Mouse (Mus musculus) hindbrain, embryonic 16.5 days (tissue): ENCODE data around the gene Acsm5. TPM values are rescaled to one million over a fixed set of nuclear protein-coding genes. Genes with fewer than 3 reads are reported as not detected.
"Not testable (repeated sequence)": the region's sequence is repeated elsewhere in the genome, so short reads cannot be mapped to it uniquely, and the experiment has no call there.

Experiments
- ATAC-seq: fragments of 200-750 bp; cut with Nextera tagmentation; 2 replicates; pipeline ENCODE4 v1.8.0; 2017; ENCODE audit warnings: moderate TSS enrichment, moderate library complexity
- H3K27ac ChIP-seq: fragments of 300-500 bp; sonication (generic); 2 replicates; pipeline ENCODE4 v1.5.1; 2014; ENCODE audit warnings: low read depth, mild to moderate bottlenecking, control low read depth, low read length, moderate library complexity
- H3K27me3 ChIP-seq: fragments of 300-500 bp; sonication (generic); replicated peaks from 2 replicates; pipeline ENCODE4 v1.6.1; 2014; ENCODE audit warnings: low read length; ENCODE audit not compliant: control insufficient read depth, insufficient read depth
- H3K36me3 ChIP-seq: fragments of 300-500 bp; sonication (generic); 2 replicates; pipeline ENCODE4 v1.6.1; 2014; ENCODE audit warnings: mild to moderate bottlenecking, low read length, moderate library complexity, mixed read lengths; ENCODE audit not compliant: control insufficient read depth, insufficient read depth
- H3K4me1 ChIP-seq: fragments of 300-500 bp; sonication (generic); 2 replicates; pipeline ENCODE4 v1.6.1; 2014; ENCODE audit warnings: low read depth, low read length; ENCODE audit not compliant: control insufficient read depth, insufficient read depth
- H3K4me2 ChIP-seq: fragments of 300-500 bp; sonication (generic); 2 replicates; pipeline ENCODE4 v1.6.1; 2014; ENCODE audit warnings: mild to moderate bottlenecking, low read length, control low read depth, moderate library complexity
- H3K4me3 ChIP-seq: fragments of 300-500 bp; sonication (generic); 2 replicates; pipeline ENCODE4 v1.5.1; 2014; ENCODE audit warnings: mild to moderate bottlenecking, low read length, control low read depth, moderate library complexity
- H3K9ac ChIP-seq: fragments of 300-500 bp; sonication (generic); 2 replicates; pipeline ENCODE4 v1.6.1; 2014; ENCODE audit warnings: low read depth, mild to moderate bottlenecking, control low read depth, low read length, moderate library complexity
- H3K9me3 ChIP-seq: fragments of 300-500 bp; sonication (generic); 2 replicates; pipeline ENCODE4 v1.6.1; 2014; ENCODE audit warnings: mild to moderate bottlenecking, low read length, moderate library complexity; ENCODE audit not compliant: control insufficient read depth
- WGBS: fragments of 180-500 bp; shearing (Covaris S2); extraction: QIAGEN DNeasy Blood & Tissue Kit; methylation state at CpG from one replicate; pipeline ENCODE4 v1.1.7; 2014; 5-methylcytosine and 5-hydroxymethylcytosine counted together
- polyA plus RNA-seq: library from polyadenylated mRNA; unstranded; fragments of >200 nt; fragmentation: Nextera tagmentation; extraction: Ambion mirVana; gene quantifications from 2 replicates; pipeline ENCODE4 v1.2.1, GENCODE M21; 2015

The Acsm5 gene
- polyA plus RNA-seq, 1 experiment from 2014 or later = 0.33 TPM

DNA sequence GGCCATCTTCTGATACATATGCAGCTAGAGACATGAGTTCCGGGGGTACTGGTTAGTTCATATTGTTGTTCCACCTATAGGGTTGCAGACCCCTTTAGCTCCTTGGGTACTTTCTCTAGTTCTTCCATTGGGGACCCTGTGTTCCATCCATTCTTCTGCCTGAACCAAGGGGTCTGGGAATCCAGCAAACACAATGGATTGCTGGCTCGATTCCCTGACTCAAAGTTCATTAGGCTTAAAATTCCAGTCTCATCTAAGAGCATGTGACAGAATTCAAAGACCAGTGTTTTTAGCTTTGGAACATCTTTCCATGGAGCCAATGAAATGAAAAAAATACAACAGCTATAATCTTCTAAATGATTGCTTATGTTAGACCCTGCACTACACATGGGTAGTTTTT lies 43.2 kb downstream of the Acsm5 start:
- H3K4me1 ChIP-seq, H3K36me3 ChIP-seq, H3K27ac ChIP-seq, H3K9me3 ChIP-seq, ATAC-seq, H3K4me2 ChIP-seq, H3K4me3 ChIP-seq, H3K27me3 ChIP-seq, H3K9ac ChIP-seq: not testable (repeated sequence)
- 96% methylated on average over 2 of the region's 2 CpGs for WGBS

DNA sequence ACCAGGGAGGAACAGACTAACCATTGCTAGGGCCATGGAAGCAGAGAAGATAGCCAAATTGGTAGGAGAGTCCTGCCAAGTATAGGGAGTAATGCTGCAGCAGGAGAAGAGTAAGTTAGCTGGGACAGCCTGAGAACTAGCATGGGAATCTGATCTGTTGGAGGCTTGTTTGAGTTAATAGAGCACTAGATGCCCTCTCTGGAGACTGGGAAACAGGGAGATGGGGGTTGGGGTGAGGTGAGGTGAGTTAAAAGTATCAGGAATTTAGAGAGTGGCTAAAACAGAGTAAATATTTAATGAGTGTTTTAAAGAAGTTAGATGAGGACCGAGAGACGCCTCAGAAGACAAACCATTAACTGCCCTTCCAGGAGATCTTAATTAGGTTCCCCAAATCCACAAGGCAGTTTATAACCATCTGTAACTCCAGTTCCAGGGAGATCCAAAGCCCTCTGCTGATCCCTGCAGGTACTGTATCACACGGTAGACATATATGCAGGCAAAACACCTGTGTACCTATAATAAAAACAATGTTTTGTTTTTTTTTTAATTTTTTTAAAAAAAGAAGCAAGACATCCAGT lies 75.4 kb downstream of the Acsm5 start:
- no peak overlapping the region for H3K4me2 ChIP-seq
- H3K36me3 ChIP-seq = no peaks in the 10 kb centered on the region
- WGBS = 77% methylated on average over 3 of the region's 3 CpGs
- no peak overlapping the region for H3K27ac ChIP-seq
- H3K9ac ChIP-seq = no peak overlapping the region
- no peaks in the 10 kb centered on the region for H3K27me3 ChIP-seq
- no peaks in the 10 kb centered on the region for H3K4me1 ChIP-seq
- no peak overlapping the region for H3K4me3 ChIP-seq
- no peaks in the 10 kb centered on the region for H3K9me3 ChIP-seq
- no peak for ATAC-seq

Other genes with a start within 250 kb of the Acsm5 start
- not detected in 2 replicates for gene Gp2, start 60.2 kb upstream of the Acsm5 start, polyA plus RNA-seq
- not detected in 2 replicates for gene Umod, start 40.2 kb upstream of the Acsm5 start, polyA plus RNA-seq
- 0.06 TPM in 1 of 2 replicates, not detected in the other for gene Pdilt, start 4.0 kb downstream of the Acsm5 start, polyA plus RNA-seq
- gene Acsm2, start 34.9 kb downstream of the Acsm5 start, polyA plus RNA-seq = not detected in 2 replicates
- not detected in 2 replicates for gene Acsm1, start 87.6 kb downstream of the Acsm5 start, polyA plus RNA-seq
- not detected in 2 replicates for gene Acsm4, start 170.6 kb downstream of the Acsm5 start, polyA plus RNA-seq
- gene Thumpd1, start 201.3 kb downstream of the Acsm5 start, polyA plus RNA-seq = 75.4 and 78.4 TPM in 2 replicates
- not detected in 2 replicates for gene Acsm3, start 241.5 kb downstream of the Acsm5 start, polyA plus RNA-seq